Mouse (Mus musculus): ENCODE measurements around the gene Ttc28. TPM values are rescaled to one million over a fixed set of nuclear protein-coding genes. Genes with fewer than 3 reads are reported as not detected.
"Not testable (repeated sequence)": the region's sequence is repeated elsewhere in the genome, so short reads cannot be mapped to it uniquely, and the experiment has no call there.

Ttc28 gene
- 12.1 and 14.7 TPM in 2 replicates for polyA plus RNA-seq (2015; fragmentation: Nextera tagmentation; extraction: Ambion mirVana)

GRCm38 (mm10) chr5:110879584-110880374, at the start of gene Ttc28:
Gene Ttc28 (plus strand): TSS chr5:110879803.
- Histone ChIP-seq H3K27me3 (ENCODE audit: insufficient read depth, low read length) (no peaks in the 10 kb centered on the region), H3K4me1 (ENCODE audit: insufficient read depth, low read length) (peaks cover 7% of the 10 kb centered on the region), H3K9ac (replicated peaks; ENCODE audit: low read length) (peak within 1 kb of the TSS; percentile 88), H3K36me3 (ENCODE audit: insufficient read depth, low read length) (0 out of 2 replicates have a peak, but pooled peaks cover 3% of the 10 kb centered on the region), H3K4me3 (ENCODE audit: low read length) (peak within 1 kb of the TSS; percentile 84), H3K4me2 (replicated peaks; ENCODE audit: low read depth, low read length) (peak within 1 kb of the TSS; percentile 92), H3K27ac (ENCODE audit: low read length) (peak within 1 kb of the TSS; percentile 65; the same call in 1 of the 2 replicates), H3K9me3 (ENCODE audit: low read length) (no peaks in the 10 kb centered on the region)
- WGBS = under 1% methylated on average over 93 of the region's 101 CpGs
- ATAC-seq (ENCODE audit: low FRiP score, low TSS enrichment) = peak; percentile 93

- WGBS = 96% methylated on average over 5 of the region's 5 CpGs
- no peak overlapping the region for H3K27ac ChIP-seq (ENCODE audit: low read length)
- no peaks in the 10 kb centered on the region for H3K9me3 ChIP-seq (ENCODE audit: low read length)
- ATAC-seq (ENCODE audit: low FRiP score, low TSS enrichment) = no peak
- H3K4me2 ChIP-seq (replicated peaks; ENCODE audit: low read depth, low read length) = no peak overlapping the region
- no peak overlapping the region for H3K9ac ChIP-seq (replicated peaks; ENCODE audit: low read length)
- no peak overlapping the region for H3K4me3 ChIP-seq (ENCODE audit: low read length)
- peaks cover 17% of the 10 kb centered on the region; the same call in 1 of the 2 replicates for H3K4me1 ChIP-seq (ENCODE audit: insufficient read depth, low read length)
- no peaks in the 10 kb centered on the region for H3K27me3 ChIP-seq (ENCODE audit: insufficient read depth, low read length)
- H3K36me3 ChIP-seq (ENCODE audit: insufficient read depth, low read length) = peaks cover 7% of the 10 kb centered on the region; the same call in 1 of the 2 replicates
Observed at GRCm38 (mm10) chr5:110831036-110831720, 48.4 kb upstream of the Ttc28 start.

- no peak for ATAC-seq (ENCODE audit: low FRiP score, low TSS enrichment)
- H3K9me3 ChIP-seq (ENCODE audit: low read length) = no peaks in the 10 kb centered on the region
- 21% methylated on average over 3 of the region's 3 CpGs for WGBS
- no peak overlapping the region for H3K27ac ChIP-seq (ENCODE audit: low read length)
- peaks cover 10% of the 10 kb centered on the region; the same call in 1 of the 2 replicates for H3K4me1 ChIP-seq (ENCODE audit: insufficient read depth, low read length)
- no peak overlapping the region for H3K4me3 ChIP-seq (ENCODE audit: low read length)
- no peaks in the 10 kb centered on the region for H3K27me3 ChIP-seq (ENCODE audit: insufficient read depth, low read length)
- no peak overlapping the region for H3K4me2 ChIP-seq (replicated peaks; ENCODE audit: low read depth, low read length)
- H3K9ac ChIP-seq (replicated peaks; ENCODE audit: low read length) = no peak overlapping the region
- H3K36me3 ChIP-seq (ENCODE audit: insufficient read depth, low read length) = 0 out of 2 replicates have a peak, but pooled peaks cover 4% of the 10 kb centered on the region
Observed at GRCm38 (mm10) chr5:110835959-110836358, 43.6 kb upstream of the Ttc28 start.

GRCm38 (mm10) chr5:110838016-110838415, 41.6 kb upstream of the Ttc28 start:
- not testable (repeated sequence) for ATAC-seq (ENCODE audit: low FRiP score, low TSS enrichment); H3K27me3 ChIP-seq (ENCODE audit: insufficient read depth, low read length); H3K4me1 ChIP-seq (ENCODE audit: insufficient read depth, low read length); H3K9me3 ChIP-seq (ENCODE audit: low read length); H3K27ac ChIP-seq (ENCODE audit: low read length); H3K4me2 ChIP-seq (replicated peaks; ENCODE audit: low read depth, low read length); H3K9ac ChIP-seq (replicated peaks; ENCODE audit: low read length); H3K4me3 ChIP-seq (ENCODE audit: low read length); H3K36me3 ChIP-seq (ENCODE audit: insufficient read depth, low read length)
- WGBS = 91% methylated on average over 5 of the region's 5 CpGs

GRCm38 (mm10) chr5:110839038-110839677, 40.4 kb upstream of the Ttc28 start:
- Histone ChIP-seq H3K4me1 (ENCODE audit: insufficient read depth, low read length) (peaks cover 10% of the 10 kb centered on the region; the same call in 1 of the 2 replicates), H3K9me3 (ENCODE audit: low read length) (no peaks in the 10 kb centered on the region), H3K27me3 (ENCODE audit: insufficient read depth, low read length) (no peaks in the 10 kb centered on the region), H3K36me3 (ENCODE audit: insufficient read depth, low read length) (no peaks in the 10 kb centered on the region; the same call in 1 of the 2 replicates), H3K27ac (ENCODE audit: low read length) (peak overlapping the region; percentile 82), H3K4me2 (replicated peaks; ENCODE audit: low read depth, low read length) (peak overlapping the region; percentile 76), H3K4me3 (ENCODE audit: low read length) (peak overlapping the region; percentile 73), H3K9ac (replicated peaks; ENCODE audit: low read length) (peak overlapping the region; percentile 81)
- 5% methylated on average over 28 of the region's 28 CpGs for WGBS
- ATAC-seq (ENCODE audit: low FRiP score, low TSS enrichment) = no peak; the same call in 1 of the 2 replicates

- peak within 1 kb of the TSS; percentile 81 for H3K9ac ChIP-seq (replicated peaks; ENCODE audit: low read length)
- peaks cover 3% of the 10 kb centered on the region; the same call in 1 of the 2 replicates for H3K36me3 ChIP-seq (ENCODE audit: insufficient read depth, low read length)
- H3K4me1 ChIP-seq (ENCODE audit: insufficient read depth, low read length) = peaks cover 10% of the 10 kb centered on the region; the same call in 1 of the 2 replicates
- H3K27ac ChIP-seq (ENCODE audit: low read length) = peak within 1 kb of the TSS; percentile 89
- WGBS = under 1% methylated on average over 41 of the region's 41 CpGs
- peak within 1 kb of the TSS; percentile 76 for H3K4me2 ChIP-seq (replicated peaks; ENCODE audit: low read depth, low read length)
- ATAC-seq (ENCODE audit: low FRiP score, low TSS enrichment) = peak; percentile 98
- H3K4me3 ChIP-seq (ENCODE audit: low read length) = peak within 1 kb of the TSS; percentile 73
- no peaks in the 10 kb centered on the region for H3K27me3 ChIP-seq (ENCODE audit: insufficient read depth, low read length)
- no peaks in the 10 kb centered on the region for H3K9me3 ChIP-seq (ENCODE audit: low read length)
Observed at GRCm38 (mm10) chr5:110839678-110840365, 39.8 kb upstream of the Ttc28 start, which contains the start of the genes Hscb and Chek2. Gene Hscb (minus strand): TSS chr5:110839777. Gene Chek2 (plus strand): TSS chr5:110839979.

- Histone ChIP-seq H3K36me3 (ENCODE audit: insufficient read depth, low read length) (peaks cover 8% of the 10 kb centered on the region), H3K4me3 (ENCODE audit: low read length) (peak overlapping the region; percentile 73), H3K9ac (replicated peaks; ENCODE audit: low read length) (peak overlapping the region; percentile 75), H3K4me2 (replicated peaks; ENCODE audit: low read depth, low read length) (peak overlapping the region; percentile 57), H3K4me1 (ENCODE audit: insufficient read depth, low read length) (peaks cover 10% of the 10 kb centered on the region; the same call in 1 of the 2 replicates), H3K27ac (ENCODE audit: low read length) (peak overlapping the region; percentile 89), H3K9me3 (ENCODE audit: low read length) (no peaks in the 10 kb centered on the region), H3K27me3 (ENCODE audit: insufficient read depth, low read length) (no peaks in the 10 kb centered on the region)
- WGBS = 14% methylated on average over 4 of the region's 4 CpGs
- ATAC-seq (ENCODE audit: low FRiP score, low TSS enrichment) = no peak
Observed at GRCm38 (mm10) chr5:110840465-110840864, 39.1 kb upstream of the Ttc28 start.

GRCm38 (mm10) chr5:110841046-110841862, 38.3 kb upstream of the Ttc28 start:
- no peak for ATAC-seq (ENCODE audit: low FRiP score, low TSS enrichment)
- peaks cover 13% of the 10 kb centered on the region for H3K36me3 ChIP-seq (ENCODE audit: insufficient read depth, low read length)
- H3K4me3 ChIP-seq (ENCODE audit: low read length) = no peak overlapping the region; the same call in 1 of the 2 replicates
- WGBS = 91% methylated on average over 14 of the region's 14 CpGs
- H3K9me3 ChIP-seq (ENCODE audit: low read length) = no peaks in the 10 kb centered on the region
- no peaks in the 10 kb centered on the region for H3K27me3 ChIP-seq (ENCODE audit: insufficient read depth, low read length)
- no peak overlapping the region for H3K27ac ChIP-seq (ENCODE audit: low read length)
- H3K4me2 ChIP-seq (replicated peaks; ENCODE audit: low read depth, low read length) = no peak overlapping the region
- H3K4me1 ChIP-seq (ENCODE audit: insufficient read depth, low read length) = peaks cover 10% of the 10 kb centered on the region; the same call in 1 of the 2 replicates
- no peak overlapping the region for H3K9ac ChIP-seq (replicated peaks; ENCODE audit: low read length)

Data from kidney, embryonic 16.5 days (tissue).